Mouse (Mus musculus): Measurements from ENCODE around the gene Cdk5r1. TPM values are rescaled to one million over a fixed set of nuclear protein-coding genes. Genes with fewer than 3 reads are reported as not detected.

The Cdk5r1 gene
- polyA plus RNA-seq, 1 experiment from 2014 or later = 2.1 TPM

DNA sequence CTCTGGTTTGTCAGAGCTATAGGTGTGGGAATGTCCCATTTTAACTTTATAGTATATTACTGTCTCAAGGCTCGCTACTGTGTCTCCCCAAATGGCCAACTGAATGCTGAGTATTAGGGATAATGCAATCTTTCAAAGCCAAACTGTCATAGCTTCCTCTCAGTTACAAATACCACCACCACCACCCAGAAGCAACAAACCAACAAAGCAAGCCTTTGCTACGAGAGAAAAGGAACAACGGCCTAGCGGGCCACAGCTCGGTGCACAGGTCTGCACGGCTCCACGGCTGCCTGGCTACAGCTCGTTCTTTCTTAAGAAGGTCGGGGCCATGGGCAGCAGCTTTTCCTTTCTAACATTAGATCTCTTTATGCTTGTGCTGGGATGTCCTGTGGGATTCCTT, 18.0 kb downstream of the Cdk5r1 start:
- Histone ChIP-seq H3K9me3 (ENCODE audit: control insufficient read depth, low read length) (no peaks in the 10 kb centered on the region), H3K36me3 (ENCODE audit: control insufficient read depth, insufficient read depth, low read length) (no peaks in the 10 kb centered on the region), H3K27me3 (ENCODE audit: control insufficient read depth, insufficient read depth, low read length) (no peaks in the 10 kb centered on the region), H3K4me3 (ENCODE audit: low read depth, low read length) (no peak overlapping the region), H3K9ac (ENCODE audit: low read length) (no peak overlapping the region), H3K4me2 (ENCODE audit: low read depth, severe bottlenecking) (no peak overlapping the region), H3K4me1 (ENCODE audit: control insufficient read depth, insufficient read depth, low read length) (0 out of 2 replicates have a peak, but pooled peaks cover 8% of the 10 kb centered on the region), H3K27ac (replicated peaks; ENCODE audit: low read depth, low read length) (no peak overlapping the region)
- DNase-seq (ENCODE audit: low spot score) (no peak), ATAC-seq (ENCODE audit: insufficient number of reproducible peaks, low FRiP score, low TSS enrichment, low read depth) (no peak)
- WGBS = 90% methylated on average over 9 of the region's 9 CpGs

DNA sequence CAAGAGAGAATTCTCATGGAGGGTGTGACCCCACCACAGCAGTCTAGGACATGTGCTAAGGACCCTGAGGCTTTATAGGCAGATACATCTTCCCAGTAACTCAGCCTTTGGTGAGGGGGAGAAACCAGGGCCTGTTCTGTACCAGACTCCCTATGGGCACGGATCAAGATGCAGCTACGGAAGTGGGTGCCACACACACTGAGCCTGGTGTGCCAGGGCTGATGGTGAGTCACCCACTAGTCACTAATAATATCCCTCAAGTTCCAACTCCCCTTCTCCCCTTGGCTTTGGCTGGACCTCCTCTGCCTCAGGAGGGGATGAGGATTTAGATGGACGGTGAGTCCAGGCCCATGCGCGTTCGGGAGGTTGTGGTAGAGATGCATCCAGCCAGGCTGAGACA, 19.1 kb downstream of the Cdk5r1 start:
- Histone ChIP-seq H3K9me3 (ENCODE audit: control insufficient read depth, low read length) (no peaks in the 10 kb centered on the region), H3K4me1 (ENCODE audit: control insufficient read depth, insufficient read depth, low read length) (0 out of 2 replicates have a peak, but pooled peaks cover 8% of the 10 kb centered on the region), H3K4me3 (ENCODE audit: low read depth, low read length) (no peak overlapping the region), H3K27ac (replicated peaks; ENCODE audit: low read depth, low read length) (no peak overlapping the region), H3K4me2 (ENCODE audit: low read depth, severe bottlenecking) (no peak overlapping the region), H3K27me3 (ENCODE audit: control insufficient read depth, insufficient read depth, low read length) (no peaks in the 10 kb centered on the region), H3K9ac (ENCODE audit: low read length) (no peak overlapping the region), H3K36me3 (ENCODE audit: control insufficient read depth, insufficient read depth, low read length) (no peaks in the 10 kb centered on the region)
- no peak for ATAC-seq (ENCODE audit: insufficient number of reproducible peaks, low FRiP score, low TSS enrichment, low read depth)
- DNase-seq (ENCODE audit: low spot score) = no peak
- 92% methylated on average over 6 of the region's 6 CpGs for WGBS

DNA sequence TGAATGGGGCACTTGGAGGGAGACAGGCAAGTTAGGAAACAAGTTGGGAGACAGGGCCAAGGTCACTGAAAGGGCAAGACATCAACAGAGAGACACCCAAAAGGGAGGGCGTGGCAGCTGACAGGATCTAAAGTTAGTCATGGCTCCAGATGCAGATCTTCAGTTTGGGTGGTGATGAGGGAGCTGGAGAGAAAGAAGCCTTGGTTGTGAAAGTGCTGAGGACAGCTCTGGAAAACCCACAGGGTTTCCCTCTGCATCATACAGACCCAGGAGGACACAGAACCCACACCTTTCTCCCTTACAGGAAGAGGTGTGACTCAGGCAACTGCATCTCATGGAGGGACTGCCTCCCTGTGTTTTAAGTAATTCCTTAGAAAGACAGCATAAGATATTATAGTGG, 19.8 kb downstream of the Cdk5r1 start:
- H3K9me3 ChIP-seq (ENCODE audit: control insufficient read depth, low read length) = no peaks in the 10 kb centered on the region
- 88% methylated on average over 1 of the region's 1 CpGs for WGBS
- H3K4me2 ChIP-seq (ENCODE audit: low read depth, severe bottlenecking) = no peak overlapping the region
- no peak for DNase-seq (ENCODE audit: low spot score)
- ATAC-seq (ENCODE audit: insufficient number of reproducible peaks, low FRiP score, low TSS enrichment, low read depth) = no peak
- no peak overlapping the region for H3K4me3 ChIP-seq (ENCODE audit: low read depth, low read length)
- H3K4me1 ChIP-seq (ENCODE audit: control insufficient read depth, insufficient read depth, low read length) = 0 out of 2 replicates have a peak, but pooled peaks cover 8% of the 10 kb centered on the region
- no peak overlapping the region for H3K27ac ChIP-seq (replicated peaks; ENCODE audit: low read depth, low read length)
- H3K27me3 ChIP-seq (ENCODE audit: control insufficient read depth, insufficient read depth, low read length) = no peaks in the 10 kb centered on the region
- no peak overlapping the region for H3K9ac ChIP-seq (ENCODE audit: low read length)
- H3K36me3 ChIP-seq (ENCODE audit: control insufficient read depth, insufficient read depth, low read length) = no peaks in the 10 kb centered on the region

DNA sequence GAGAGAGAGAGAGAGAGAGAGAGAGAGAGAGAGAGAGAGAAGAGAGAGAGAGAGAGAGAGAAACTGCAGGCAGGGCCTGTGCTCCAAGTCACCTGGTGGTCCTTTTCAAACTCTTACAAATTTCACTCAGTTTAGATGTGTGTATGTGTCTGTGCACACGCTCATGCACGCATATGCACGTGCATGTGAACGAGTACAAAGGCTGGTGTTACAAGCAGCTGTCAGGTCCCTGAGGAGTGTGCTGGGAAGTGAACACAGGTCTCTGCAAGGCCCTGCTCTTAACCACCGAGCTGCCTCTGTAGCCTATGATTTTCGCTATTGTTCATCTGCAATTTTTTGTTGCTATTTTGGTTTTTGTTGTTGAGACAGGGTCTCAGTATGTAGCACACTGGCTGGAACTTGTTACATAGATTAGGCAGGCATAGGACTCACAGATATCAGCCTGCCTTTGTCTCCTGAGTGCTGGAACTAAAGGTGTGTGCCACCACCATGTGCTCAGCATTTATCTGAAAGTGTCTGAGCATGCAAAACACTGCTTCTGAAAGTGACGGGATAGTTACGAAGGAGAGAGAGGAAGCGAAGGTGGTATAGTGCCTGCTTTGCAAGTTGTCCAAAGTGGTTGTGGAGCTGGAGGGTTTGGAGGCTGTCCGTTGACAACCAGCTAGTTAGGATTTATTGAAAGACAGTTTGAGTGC, 20.5 kb downstream of the Cdk5r1 start:
- Histone ChIP-seq H3K4me2 (ENCODE audit: low read depth, severe bottlenecking) (no peak overlapping the region), H3K9ac (ENCODE audit: low read length) (no peak overlapping the region), H3K4me1 (ENCODE audit: control insufficient read depth, insufficient read depth, low read length) (0 out of 2 replicates have a peak, but pooled peaks cover 8% of the 10 kb centered on the region), H3K27me3 (ENCODE audit: control insufficient read depth, insufficient read depth, low read length) (no peaks in the 10 kb centered on the region), H3K27ac (replicated peaks; ENCODE audit: low read depth, low read length) (no peak overlapping the region), H3K4me3 (ENCODE audit: low read depth, low read length) (no peak overlapping the region), H3K36me3 (ENCODE audit: control insufficient read depth, insufficient read depth, low read length) (no peaks in the 10 kb centered on the region), H3K9me3 (ENCODE audit: control insufficient read depth, low read length) (no peaks in the 10 kb centered on the region)
- 79% methylated on average over 10 of the region's 10 CpGs for WGBS
- ATAC-seq (ENCODE audit: insufficient number of reproducible peaks, low FRiP score, low TSS enrichment, low read depth) (no peak), DNase-seq (ENCODE audit: low spot score) (no peak)

DNA sequence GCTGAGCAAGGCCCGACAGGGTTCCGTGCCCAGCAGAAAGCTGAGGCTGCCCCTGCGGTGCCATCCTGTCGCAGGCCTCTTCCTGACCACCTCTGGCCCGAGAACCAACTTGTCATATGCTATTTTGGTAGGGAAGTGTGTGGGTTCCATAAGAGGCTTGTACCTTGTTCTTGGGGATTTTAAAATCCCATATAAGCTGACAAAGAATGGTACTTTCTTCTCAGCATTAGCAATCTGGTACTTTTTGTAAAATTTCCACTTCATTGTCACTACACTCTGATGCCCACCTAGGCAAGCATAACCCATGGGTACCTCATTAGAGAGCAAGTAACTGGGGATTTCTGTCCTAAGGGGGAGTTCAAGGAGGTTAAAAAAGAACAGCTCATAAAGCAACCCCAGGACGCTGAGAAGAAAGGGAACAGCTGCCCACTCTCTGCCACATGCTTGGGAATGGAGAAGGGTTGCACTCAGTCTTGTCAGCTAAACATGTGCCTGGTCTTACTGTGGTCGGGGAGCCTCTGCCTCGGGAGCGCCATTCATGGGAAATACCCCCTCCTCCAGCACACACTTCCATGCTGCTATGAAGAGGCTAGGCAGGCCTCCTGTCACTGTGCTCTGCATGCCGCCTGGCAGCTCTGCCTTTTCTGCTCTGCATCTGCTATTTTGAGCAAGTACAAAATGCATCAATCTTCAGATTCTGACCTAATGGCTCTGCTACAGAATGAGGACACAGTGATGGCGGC, 21.7 kb downstream of the Cdk5r1 start:
- ATAC-seq (ENCODE audit: insufficient number of reproducible peaks, low FRiP score, low TSS enrichment, low read depth) = no peak
- no peaks in the 10 kb centered on the region for H3K36me3 ChIP-seq (ENCODE audit: control insufficient read depth, insufficient read depth, low read length)

DNA sequence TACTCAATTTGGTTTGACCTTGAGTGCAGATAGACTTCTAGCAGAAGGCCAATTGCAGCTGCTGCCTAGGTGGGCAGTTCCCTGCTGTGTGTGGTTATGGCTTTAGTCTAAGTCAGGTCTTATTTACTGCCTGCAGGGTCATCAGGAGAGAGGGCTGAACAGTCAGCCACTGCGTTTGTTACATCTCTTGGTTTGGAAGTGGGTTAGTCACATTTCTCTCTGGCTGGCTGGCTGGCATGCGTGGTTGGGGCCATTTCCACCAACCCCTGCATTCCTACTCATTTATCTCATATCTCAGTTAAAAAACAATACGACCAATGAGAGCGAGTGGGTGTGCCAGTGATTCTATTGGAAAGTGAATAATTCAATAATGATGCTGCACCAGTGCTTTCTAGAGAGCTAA, 22.7 kb downstream of the Cdk5r1 start:
- Histone ChIP-seq H3K27me3 (ENCODE audit: control insufficient read depth, insufficient read depth, low read length) (no peaks in the 10 kb centered on the region), H3K27ac (replicated peaks; ENCODE audit: low read depth, low read length) (no peak overlapping the region), H3K4me2 (ENCODE audit: low read depth, severe bottlenecking) (no peak overlapping the region), H3K36me3 (ENCODE audit: control insufficient read depth, insufficient read depth, low read length) (no peaks in the 10 kb centered on the region), H3K4me1 (ENCODE audit: control insufficient read depth, insufficient read depth, low read length) (peaks cover 18% of the 10 kb centered on the region), H3K9ac (ENCODE audit: low read length) (no peak overlapping the region), H3K9me3 (ENCODE audit: control insufficient read depth, low read length) (no peaks in the 10 kb centered on the region), H3K4me3 (ENCODE audit: low read depth, low read length) (no peak overlapping the region)
- ATAC-seq (ENCODE audit: insufficient number of reproducible peaks, low FRiP score, low TSS enrichment, low read depth) (no peak), DNase-seq (ENCODE audit: low spot score) (no peak)
- WGBS = 64% methylated on average over 4 of the region's 4 CpGs

More for the DNA sequence above, 21.7 kb downstream of the Cdk5r1 start:
- H3K9ac ChIP-seq (ENCODE audit: low read length) = no peak overlapping the region
- no peaks in the 10 kb centered on the region for H3K27me3 ChIP-seq (ENCODE audit: control insufficient read depth, insufficient read depth, low read length)
- no peak for DNase-seq (ENCODE audit: low spot score)
- H3K9me3 ChIP-seq (ENCODE audit: control insufficient read depth, low read length) = no peaks in the 10 kb centered on the region
- WGBS = 53% methylated on average over 11 of the region's 11 CpGs
- H3K4me1 ChIP-seq (ENCODE audit: control insufficient read depth, insufficient read depth, low read length) = 0 out of 2 replicates have a peak, but pooled peaks cover 8% of the 10 kb centered on the region
- H3K4me3 ChIP-seq (ENCODE audit: low read depth, low read length) = no peak overlapping the region
- H3K4me2 ChIP-seq (ENCODE audit: low read depth, severe bottlenecking) = no peak overlapping the region
- no peak overlapping the region for H3K27ac ChIP-seq (replicated peaks; ENCODE audit: low read depth, low read length)

DNA sequence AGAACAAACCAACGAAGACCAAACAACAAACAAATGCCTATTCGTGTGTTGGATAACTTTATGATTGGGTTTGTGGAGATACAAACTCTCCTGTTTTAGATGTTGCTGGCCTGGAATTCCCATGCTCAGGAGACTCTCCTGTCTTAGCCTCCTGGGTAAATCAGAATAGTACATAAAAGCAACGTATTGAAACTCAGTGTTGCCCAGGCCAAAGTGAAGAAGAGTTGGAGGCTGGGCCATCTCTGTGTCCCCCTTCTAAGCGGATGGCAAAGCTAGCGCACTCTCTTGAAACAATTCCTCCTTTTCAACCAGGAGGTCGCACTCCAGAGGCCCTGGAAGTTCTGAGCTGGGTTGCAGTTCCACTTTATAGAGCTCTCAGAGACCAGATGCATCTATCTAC, 26.5 kb downstream of the Cdk5r1 start:
- Histone ChIP-seq H3K27me3 (ENCODE audit: control insufficient read depth, insufficient read depth, low read length) (no peaks in the 10 kb centered on the region), H3K27ac (replicated peaks; ENCODE audit: low read depth, low read length) (no peak overlapping the region)
- no peak for ATAC-seq (ENCODE audit: insufficient number of reproducible peaks, low FRiP score, low TSS enrichment, low read depth)

DNA sequence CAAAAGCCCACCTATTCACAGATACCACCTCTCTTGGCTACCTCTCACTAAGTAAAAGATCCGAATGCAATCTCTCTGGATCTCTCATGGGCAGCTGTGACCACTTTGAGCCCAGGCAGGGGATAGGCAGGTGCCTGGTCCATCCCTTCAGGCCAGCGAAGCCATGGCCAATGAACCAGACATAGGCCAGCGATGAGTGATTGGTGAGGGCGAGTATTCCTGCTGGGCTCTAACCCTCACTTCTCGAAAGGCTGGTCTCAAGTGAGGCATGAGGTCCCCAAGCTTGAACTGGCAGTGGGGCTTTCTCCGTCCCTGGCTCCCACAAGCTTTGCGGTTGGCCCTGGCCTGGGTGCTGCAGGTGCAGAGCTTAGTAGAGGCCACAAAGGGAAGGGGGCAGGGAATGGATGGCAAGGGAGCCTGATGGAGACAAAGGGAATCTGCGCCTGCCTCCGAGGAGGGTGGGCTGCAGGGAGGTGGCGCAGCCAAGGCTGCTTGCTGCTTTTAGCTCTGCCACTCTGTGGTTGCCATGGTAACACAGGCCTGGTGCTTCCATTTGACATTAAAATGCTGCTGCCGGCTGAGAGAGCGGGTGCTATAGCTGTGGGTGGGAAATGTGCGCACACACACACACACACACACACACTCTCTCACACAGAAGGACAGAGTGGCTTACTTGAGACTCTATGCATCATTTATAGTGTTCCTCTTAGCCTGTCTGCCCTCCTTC, 27.1 kb downstream of the Cdk5r1 start:
- Histone ChIP-seq H3K27ac (replicated peaks; ENCODE audit: low read depth, low read length) (no peak overlapping the region), H3K9ac (ENCODE audit: low read length) (peak overlapping the region; percentile 1; the same call in 1 of the 2 replicates), H3K9me3 (ENCODE audit: control insufficient read depth, low read length) (no peaks in the 10 kb centered on the region), H3K36me3 (ENCODE audit: control insufficient read depth, insufficient read depth, low read length) (no peaks in the 10 kb centered on the region), H3K27me3 (ENCODE audit: control insufficient read depth, insufficient read depth, low read length) (no peaks in the 10 kb centered on the region), H3K4me3 (ENCODE audit: low read depth, low read length) (no peak overlapping the region), H3K4me1 (ENCODE audit: control insufficient read depth, insufficient read depth, low read length) (peaks cover 29% of the 10 kb centered on the region), H3K4me2 (ENCODE audit: low read depth, severe bottlenecking) (peak overlapping the region; percentile 23; the same call in 1 of the 2 replicates)
- 32% methylated on average over 13 of the region's 13 CpGs for WGBS
- ATAC-seq (ENCODE audit: insufficient number of reproducible peaks, low FRiP score, low TSS enrichment, low read depth) (peak; percentile 71; the same call in 1 of the 2 replicates), DNase-seq (ENCODE audit: low spot score) (peak; percentile 77)

More for the DNA sequence above, 26.5 kb downstream of the Cdk5r1 start:
- no peak overlapping the region for H3K4me2 ChIP-seq (ENCODE audit: low read depth, severe bottlenecking)
- no peak overlapping the region for H3K4me3 ChIP-seq (ENCODE audit: low read depth, low read length)
- no peak overlapping the region for H3K9ac ChIP-seq (ENCODE audit: low read length)
- no peak for DNase-seq (ENCODE audit: low spot score)
- peaks cover 24% of the 10 kb centered on the region for H3K4me1 ChIP-seq (ENCODE audit: control insufficient read depth, insufficient read depth, low read length)
- no peaks in the 10 kb centered on the region for H3K36me3 ChIP-seq (ENCODE audit: control insufficient read depth, insufficient read depth, low read length)
- H3K9me3 ChIP-seq (ENCODE audit: control insufficient read depth, low read length) = no peaks in the 10 kb centered on the region
- WGBS = 86% methylated on average over 6 of the region's 6 CpGs
